Mouse (Mus musculus) ovary, postnatal 36 days (tissue): ENCODE results near the gene Sept5.

Experiments
- DNase-seq: peaks from one replicate; pipeline ENCODE4 v3.0.0; 2022; ENCODE audit warnings: low spot score, mixed read lengths

Gene Sept5

DNA sequence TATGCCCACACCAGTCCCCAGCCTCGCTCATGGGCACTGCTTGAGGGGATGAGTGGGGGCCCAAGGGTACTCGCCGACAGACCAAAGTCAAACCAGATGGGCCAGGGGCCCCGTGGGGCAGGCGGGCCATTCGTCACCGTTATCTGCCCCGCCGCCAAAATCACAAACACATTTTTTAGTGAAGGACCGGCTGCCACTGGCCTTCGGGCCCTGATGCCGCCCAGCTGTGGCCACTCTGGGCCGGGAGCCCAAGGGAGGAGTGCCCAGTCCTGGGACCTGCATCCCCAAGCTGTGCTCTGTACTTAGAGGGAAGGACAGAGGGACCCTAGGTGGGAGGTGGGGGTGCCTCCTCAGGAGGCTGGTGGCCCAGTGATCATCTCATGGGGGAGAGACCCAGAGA, 18.0 kb downstream of the Sept5 start:
- no peak for DNase-seq

DNA sequence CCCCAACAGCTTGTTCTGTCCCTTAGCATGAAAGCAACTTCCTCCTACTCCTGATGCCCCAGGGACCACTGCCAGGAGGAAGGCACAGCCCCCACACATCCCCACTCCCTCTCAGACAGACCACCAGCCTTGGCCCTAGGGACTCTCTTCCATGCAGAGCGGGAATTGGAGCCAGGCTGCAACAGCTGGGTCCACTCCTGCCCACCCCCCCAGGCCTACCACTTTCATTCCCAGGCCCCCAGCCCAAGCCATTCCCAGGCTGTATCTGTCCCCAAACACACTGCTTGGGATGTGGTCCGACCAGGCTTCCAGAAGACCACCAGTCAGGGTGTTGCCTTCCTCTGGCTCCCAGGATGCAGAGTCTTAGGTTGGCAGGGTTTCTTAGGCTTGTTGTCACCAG, 20.7 kb downstream of the Sept5 start:
- DNase-seq = no peak

DNA sequence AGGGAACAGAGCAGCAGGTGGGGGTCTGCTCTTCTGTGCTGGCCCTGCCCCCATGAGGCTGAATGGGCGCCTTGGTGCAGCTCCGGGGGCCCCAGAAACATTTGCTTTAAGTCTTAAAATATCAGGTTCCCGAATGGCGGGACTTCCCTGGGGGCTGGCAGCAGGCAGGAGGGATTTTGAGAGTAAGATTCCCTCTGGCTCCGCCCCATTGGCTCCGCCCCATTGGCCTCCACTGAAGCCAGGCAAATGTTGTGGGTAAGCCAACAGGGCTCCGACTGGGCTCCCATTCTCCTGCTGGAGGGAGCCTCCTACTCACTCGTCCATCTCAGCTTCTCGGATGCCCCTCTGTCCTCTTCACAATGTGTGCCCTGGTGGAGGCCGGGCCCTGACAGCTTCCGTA, 21.5 kb downstream of the Sept5 start:
- DNase-seq = peak; percentile 43

DNA sequence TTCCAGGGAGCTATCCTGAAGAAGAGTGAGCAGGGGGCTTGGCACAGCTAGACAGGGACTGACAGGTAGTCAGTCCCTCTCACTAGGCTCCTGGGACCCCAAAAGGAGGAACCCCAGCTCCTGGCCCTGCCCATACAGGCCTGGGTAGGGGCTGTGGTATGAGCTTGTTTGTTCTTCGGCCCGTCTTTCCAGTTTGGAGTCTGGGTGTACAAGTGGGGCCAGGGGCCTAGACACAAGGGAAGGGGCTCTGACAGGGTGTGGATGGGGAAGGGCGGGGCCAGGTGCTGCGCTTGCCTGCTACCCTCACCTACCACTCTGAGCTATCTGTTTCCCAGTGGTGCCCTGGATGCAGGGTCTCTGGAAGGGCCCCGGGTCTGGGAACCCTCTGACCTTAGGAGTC, 24.0 kb downstream of the Sept5 start:
- DNase-seq = no peak

DNA sequence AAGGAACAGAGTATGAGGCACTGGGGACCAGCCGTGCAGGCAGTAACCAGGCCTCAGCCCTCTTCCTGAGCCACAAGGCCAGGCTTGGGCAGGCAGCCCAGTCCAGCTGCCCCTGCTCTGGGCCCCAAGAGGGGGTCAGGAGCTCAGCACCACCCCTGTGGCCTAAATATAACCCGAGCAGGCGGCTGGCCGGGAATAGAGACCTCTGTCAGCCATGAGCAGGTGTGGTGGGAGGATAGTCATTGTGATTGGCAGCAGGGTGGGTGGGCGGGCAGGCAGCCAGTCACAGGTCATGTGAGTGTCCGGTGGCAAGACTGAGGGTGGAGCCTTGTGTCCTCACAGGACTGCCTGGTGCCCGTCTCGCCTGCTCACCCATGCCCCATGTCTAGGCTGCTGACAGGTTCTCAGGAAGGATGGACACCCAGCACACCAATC, 25.5 kb downstream of the Sept5 start:
- DNase-seq = no peak

DNA sequence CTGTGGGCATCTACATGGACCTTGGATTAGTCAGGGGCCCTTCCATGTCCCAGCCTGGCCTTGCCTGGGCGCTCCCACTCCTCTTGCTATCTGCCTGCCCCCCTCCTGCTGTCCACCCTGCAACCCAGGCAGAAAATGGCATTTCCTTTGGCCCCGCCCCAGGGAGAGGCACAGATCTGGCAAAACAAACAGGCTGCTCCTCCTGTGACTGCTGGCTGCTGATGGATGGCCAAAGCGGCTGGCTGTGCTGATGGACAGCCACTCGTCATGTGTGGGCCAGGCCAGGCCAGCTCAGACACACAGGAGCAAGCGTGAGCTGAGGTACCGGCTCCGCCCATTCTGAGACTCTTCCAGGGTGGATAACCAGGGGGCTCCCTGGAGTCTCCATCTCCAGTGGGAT, 28.3 kb downstream of the Sept5 start:
- DNase-seq = no peak

DNA sequence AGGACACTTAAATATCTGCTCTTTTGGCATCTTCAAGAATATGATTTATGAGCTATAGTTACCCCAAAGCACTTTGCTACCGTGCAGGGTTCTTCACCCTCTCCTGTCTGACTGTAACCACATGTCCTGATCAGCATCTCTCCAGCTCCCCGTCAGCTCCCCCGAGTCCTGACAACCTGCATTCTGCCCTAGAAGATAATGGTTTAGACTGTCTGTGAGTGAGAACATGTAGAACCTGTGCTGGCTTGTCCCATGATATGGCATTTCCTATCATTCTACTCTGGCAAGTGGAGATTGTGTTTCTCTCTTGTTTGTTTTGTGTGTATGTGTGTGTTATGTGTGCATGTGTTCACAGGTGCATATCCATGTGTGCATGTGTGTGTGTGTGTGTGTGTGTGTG, 31.7 kb downstream of the Sept5 start:
- no peak for DNase-seq

DNA sequence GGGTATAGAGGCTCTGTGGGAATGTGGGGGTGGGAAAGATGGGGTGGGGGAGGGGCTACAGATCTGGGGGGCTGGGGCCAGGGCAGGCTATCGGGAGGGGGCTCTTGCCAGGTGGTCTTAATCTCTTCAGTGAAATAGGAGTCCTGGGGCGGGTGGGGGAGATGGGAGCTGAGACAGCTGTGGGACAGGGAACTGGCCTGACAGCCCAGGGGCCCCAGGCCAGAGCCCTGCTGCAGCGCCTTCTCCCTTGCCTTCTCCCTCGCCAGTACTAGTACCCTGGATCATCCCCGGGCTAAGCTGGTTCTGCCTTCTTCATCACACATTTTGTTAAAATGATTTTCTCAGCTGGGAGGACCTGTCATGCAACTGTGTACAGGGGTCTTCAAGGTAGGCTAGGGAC, 33.5 kb downstream of the Sept5 start:
- no peak for DNase-seq

DNA sequence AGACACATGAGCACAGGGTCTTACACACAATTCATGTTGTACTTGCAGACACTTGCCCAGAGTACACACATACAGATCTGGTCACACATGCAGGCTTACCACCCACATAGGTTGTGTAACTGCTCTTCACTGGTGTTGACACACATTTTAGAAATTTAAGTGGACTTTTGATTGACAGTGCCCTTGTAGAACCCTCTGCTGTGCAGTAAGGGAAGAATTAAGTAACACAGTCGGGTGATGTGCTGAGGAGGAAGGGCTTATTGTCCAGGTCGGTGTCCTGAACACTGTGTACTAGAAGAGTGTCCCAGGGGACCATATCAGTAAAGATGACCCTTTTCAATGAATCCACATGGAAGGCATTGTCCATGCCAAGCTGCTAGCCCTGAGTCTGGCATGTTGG, 35.8 kb downstream of the Sept5 start:
- no peak for DNase-seq

DNA sequence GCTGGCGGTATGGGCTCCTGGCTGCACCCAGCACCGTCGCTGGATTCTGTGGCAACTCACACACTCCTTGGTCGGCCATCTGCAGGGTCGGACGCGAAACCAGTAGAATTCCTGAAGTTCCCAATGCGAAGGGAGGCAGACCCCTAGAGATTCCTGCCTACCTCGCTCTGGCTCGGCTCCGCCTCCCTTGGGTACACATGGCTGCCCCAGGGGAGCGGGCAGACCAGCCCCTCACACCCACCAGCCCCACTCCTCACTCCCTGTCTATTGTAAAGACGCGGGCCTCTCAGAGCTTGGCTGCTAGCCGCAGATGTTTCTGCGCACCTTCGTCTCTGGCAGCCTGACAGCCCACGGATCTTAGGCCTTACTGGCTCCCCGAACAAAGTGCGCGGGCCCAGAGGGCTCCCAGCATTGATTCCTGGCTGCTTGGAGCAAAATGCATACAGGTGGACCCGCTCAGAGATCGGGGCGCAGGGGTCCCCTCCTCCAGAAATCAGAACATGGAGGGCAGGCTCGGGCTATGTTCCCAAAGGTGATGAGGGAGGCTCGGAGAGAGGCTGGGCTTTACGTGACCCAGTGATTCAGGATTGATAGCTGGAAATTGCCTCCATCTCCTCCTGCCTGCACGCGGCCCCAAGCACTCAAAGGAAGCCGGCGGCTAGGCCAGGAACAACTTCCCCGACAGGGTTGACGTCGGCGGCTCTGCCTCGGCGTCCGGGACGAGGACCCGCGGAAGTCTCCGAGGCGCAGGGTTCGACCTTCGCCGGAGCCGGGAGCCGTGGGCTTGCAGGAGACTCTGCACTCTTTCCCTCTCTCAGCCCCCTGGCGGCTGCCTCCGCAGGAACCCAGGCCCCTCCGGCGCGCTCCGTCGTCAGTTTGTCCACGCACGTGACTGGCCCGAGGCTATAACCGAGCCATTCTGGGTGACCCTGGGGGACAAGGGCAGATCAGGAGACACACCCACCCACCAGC, 38.4 kb downstream of the Sept5 start:
- DNase-seq = no peak

DNA sequence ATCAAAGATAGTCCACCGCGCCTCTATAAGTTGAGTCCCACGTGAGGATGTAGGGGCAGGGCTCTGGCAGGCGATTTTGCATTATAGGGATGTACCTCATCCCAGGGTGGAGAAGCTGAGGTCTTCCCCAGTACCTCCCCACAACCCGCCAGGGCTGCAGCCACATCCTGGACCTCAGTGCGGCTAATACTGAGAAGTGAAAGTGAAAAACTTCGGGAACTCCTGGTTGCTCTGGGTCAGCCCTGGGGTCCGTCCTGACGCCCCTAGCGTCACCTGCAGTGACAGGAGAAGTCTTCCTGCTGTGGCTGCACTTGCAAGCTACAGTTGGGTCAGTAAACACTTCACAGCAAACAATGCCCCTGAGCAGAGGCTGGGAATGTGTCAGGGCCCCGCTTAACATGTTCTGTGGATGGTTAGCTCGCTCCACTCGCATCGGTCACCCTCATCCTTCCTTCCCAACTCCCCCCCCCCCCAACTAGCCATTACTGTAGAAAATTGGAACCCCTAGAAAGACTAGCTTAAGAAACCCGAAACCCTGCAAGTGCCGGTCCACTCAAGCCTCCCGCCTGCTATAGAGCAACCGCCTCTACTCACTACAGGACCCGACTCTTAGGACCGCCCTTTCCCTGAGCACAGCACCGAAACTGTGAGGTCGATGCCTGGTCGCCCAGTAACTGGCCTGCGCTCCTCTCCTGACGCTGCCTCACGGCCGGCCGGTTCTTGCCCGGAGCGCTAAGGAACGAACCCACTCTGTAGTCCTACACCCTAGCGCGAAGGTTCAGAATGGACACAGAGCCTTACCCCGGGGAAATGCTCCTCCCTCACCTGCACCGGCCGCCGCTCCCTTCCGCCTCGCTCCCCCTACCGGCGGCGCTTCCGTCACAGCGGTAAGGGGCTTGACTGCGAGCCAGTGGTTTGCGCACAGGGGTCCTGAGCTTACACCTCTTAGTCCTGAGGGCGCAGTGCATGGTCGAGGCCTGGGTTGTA, 39.7 kb downstream of the Sept5 start, which contains the start of gene Tbx1:
Tbx1 (minus strand) TSS at position 868 of the 987 bp plus-strand sequence.
- DNase-seq = no peak

DNA sequence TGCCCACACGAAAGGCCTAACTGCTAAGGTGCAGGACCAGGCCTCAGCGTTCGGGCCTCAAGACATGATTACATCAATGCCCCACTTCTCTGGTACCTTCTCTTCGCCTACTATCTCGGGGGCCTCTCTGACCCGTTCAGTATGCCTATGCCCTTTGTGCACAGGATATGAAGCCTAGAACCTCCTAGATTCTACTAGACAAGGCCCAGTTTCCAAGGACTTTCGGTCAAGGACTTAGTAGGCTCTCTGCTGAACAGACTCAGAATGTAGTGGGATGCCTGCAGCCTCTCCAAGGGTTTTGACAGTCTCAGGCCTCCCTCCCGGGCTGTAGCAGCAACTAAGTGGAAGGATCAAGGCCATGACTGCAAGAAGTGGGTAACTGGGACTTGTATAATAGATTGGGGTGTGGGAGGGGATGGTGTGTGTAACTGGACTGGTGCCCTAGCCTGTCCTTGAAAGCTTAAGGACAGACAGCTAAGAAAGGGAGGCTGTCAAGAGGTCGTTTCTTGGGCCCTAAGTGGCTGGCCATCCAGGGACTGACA, 40.6 kb downstream of the Sept5 start:
- DNase-seq = no peak

DNA sequence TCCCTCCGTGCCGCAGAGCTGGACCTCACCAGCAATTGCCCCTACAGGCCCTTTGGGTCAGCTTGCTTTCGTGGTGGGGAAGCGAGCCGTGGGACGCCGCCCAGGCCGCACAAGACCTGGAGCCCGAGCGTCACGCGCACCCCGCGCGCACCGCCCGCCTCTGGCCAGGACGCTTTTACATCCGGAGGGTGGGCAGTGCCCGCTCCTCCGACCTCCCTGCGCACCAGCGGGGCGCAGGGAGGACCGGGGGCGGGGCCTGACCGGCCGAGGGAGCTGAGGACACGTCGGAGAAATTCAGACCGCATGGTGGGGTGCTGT, 41.1 kb downstream of the Sept5 start:
- no peak for DNase-seq

DNA sequence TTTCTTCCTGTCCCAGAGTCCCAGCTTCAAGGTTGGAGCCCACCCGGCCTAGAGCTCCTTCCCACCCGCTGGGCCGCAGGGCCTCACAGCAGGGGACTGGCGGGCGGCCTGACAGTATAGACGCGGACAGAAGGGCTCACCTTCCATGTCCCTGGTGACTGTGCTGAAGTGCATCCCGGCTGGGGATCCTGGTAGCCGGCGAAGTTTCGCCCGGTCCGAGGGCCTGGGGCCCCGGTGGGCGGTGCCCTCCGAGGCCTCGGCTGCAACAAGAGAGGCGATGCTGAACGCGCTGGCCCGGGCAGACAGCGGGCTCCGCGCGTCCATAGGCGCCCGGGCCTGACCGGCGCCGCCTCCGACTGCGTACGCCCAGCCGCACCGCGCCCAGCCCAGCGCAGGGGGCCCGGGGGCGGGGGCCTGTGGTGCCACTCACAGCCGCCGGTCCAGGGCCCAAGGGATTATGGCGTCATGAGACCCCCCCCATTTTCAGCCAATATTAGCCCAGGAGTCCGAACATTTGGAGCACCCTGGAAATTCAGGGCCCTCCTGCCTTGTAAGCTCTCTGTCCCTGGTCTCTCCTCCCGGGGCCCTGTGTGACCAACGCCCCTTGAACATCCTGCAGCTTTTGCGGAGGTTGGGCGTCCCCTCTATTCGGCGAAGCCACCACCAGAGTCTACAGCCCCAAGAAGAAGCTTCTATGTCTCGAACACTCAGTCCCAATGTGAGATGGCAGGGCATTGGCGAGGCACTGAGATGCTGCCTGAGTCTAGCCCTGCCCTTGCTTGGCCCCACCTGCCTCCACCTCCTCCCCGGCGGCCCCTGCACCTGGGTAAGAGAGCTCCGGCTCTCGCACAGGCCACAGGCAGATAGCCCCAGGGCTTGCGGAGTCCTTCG, 41.7 kb downstream of the Sept5 start:
- DNase-seq = no peak

DNA sequence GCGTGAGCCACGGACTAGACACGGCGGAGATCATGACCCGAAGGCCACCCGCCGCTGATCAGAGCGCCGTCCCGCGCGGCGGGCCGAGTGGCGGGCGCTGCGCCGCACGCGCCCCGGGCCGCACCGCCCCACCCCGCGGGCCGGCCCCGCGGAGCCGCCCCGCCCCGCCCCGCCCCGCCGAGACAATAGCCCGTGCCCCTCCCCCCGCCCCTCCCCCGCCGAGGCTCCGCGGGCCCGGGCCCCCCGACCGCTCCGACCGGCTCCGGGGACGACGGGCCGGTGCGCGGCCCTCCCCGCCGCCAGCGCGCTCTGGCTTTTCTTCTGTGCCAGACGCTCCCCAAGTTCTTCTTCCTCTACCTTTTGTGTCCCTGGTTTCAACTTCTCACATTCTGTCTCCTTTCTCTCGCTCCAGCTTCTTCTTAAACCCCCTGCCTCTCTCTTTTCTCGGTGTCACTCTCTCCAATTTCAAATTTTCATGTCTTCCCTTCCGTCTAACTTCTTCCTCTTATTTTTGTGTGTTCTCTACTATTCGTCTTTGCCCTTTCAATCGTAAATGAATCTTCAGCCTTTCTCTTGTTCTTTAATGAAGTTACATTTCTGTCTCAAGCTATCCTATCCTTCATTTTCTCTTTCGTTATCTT, 42.7 kb downstream of the Sept5 start:
- DNase-seq = no peak

DNA sequence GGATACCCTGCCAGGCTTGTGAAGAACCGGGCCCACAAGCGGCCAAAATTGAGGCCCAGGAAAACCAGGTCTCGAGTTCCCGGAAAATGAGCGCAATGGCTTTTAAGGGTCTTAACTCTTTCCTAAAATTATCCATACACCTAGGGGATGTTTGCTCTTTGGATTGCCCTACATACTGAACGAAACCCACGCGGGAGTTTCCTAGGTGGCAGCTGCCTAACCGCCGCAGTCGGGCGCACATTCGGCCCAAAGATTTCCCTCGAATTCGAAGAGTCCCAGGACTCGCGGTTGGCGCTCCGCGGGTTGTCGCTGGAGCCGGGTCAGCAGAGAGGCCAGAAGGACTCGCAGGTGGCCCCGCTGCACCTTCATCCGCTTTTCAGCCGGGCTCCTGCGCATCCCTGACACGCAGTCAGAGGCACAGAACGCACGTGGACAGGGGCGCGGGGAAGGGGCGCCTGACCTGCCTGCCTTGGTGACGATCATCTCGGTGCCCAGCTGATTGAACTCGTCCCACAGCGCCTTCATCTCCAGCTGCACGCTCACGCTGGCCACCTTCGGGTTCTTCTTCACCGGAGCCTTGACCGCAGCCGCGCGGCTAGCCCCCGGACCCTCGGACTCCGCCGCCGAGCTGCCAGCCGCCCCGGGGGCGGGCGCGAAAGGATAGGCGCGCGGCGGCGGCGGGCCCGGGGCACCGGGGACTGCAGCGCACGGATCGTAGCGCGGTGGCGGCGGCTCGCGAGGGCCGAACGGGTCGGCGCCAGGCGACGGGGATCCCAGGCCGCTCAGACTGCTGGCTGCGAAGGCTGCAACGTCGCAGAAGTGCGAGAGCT, 43.5 kb downstream of the Sept5 start:
- no peak for DNase-seq

DNA sequence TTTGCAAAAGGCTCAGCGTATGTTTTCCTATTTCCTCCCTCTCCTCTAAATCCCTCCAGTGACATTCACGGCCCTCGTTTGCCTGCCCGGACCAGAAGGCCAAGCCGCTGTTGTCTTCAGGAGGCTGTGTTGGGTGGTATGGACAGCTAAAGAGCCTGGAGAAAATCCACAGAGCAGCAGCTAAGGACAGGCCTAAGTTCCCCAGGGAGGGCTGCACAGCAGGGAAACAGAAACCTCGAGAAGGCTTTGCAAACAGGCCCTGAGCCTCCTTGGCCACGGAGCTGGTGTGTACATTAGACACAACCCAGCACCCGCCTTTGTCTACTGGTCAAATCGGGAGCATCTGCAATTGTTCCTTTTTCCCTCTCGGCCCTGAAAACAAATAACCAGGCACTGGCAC, 44.1 kb downstream of the Sept5 start:
- DNase-seq = no peak

DNA sequence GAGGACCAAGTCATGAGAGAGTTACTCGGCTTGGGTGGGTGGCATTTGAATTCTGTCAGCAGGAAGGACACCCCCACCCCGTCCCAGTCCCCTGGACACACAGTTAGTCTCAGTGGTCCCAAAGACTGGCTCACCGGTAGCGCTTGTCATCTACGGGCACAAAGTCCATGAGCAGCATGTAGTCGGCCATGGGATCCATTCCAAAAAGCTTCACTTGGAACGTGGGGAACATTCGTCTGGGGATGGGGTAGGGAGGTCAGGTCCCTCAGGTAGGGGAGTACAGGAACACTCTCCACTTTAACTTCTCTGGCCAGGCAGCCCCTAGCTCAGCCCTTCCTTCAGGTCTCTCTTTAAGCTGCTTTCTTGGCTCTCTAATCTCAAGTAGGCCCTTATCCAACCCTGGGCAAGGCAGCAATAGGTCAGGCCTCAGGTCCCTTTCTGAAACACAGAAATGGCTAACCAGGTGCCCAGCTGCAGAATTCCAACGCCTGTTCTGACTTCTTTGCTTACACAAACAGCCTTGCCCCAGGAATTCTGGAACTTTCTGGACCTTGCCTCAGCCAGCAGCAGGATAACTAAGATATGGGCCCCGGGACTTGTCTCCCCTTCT, 44.7 kb downstream of the Sept5 start:
- no peak for DNase-seq

DNA sequence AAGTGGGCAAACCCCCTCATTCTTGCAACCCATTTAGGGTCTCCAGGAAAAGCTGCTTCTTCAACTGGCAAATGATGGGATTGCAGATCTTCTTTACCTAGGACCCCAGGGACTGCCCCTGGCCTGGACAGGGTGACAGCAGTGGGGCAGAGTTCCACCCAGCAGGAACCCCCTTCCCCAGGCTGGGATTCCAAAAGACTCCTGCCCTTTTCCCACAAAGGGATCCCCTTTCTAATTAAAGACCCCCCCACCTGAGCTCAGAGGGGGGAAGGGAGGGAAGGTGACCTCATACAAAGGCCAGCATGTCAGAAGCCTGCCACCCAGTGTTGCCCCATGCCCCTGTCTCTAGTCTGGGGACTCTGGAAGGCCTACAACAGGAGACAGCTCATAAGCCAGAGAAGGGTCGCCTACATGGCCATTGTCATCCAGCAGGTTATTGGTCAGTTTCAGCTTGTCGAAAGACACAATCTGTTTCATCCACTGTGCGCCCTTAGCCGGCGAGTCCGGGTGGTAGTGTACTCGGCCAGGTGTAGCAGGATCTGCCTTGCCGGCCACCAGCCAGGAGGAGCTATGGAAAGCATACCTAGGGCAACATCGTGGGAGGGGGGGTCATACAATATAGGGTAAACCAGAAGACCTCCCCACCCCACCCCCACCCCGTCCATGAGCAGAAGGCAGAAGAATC, 45.9 kb downstream of the Sept5 start:
- no peak for DNase-seq
